Mouse (Mus musculus) ovary, postnatal 10 days (tissue): ENCODE measurements around the gene Ppp2r5c.

Experiments
- DNase-seq: peaks from one replicate; pipeline ENCODE4 v3.0.0; 2022; ENCODE audit warnings: low spot score

Ppp2r5c gene

DNA sequence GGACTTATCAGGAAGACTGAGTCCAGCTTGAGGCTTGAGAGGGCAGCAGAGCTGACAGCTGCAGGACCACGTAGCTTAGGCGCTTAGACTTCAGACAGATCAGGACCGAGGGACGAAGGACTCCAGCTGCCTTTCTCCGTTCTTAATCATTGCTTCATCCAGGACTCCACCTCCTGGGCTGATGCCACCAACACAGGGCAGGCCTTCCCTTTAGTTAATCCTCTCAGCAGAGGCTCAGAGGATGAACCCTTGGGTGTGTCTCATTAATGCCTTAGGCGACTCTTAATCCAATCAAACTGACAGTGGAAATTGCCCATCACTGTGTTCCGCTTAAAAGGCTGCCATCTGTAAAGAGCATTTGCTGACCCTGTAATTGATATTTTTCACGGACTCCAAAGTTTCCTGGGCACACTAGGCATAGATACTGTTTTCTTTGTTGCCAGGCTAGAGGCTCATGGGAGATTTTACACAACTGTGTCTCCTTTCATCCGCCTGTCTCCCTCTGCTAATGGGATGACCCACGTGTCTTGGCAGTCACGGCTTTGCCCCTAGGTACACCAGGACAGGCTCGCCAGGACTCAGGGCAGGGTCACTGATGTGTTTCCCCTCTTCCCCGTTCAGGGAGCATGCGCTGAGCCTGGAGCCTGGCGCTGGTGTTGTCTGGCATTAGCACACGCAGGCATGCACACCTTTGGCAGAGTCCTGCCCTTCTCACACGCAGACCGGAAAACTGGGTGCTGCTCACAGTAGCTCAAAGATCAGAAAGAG is 110.1 kb downstream of the Ppp2r5c start:
- no peak for DNase-seq

DNA sequence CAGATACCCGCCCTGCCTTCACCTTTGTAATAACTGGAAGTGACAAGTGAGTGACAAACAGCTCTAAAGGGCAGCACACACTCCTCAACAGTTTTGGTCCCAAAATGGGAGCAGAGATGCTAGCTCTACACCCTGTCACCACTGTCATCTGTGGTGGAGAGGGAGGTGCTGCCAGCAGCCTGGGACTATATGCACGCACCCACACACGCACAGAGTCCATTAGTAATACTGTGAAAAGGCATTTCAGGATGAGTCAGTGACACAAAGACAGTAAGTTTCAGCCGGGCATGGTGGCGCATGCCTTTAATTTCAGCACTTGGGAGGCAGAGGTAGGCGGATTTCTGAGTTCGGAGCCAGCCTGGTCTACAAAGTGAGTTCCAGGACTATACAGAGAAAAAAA is 111.3 kb downstream of the Ppp2r5c start:
- no peak for DNase-seq

DNA sequence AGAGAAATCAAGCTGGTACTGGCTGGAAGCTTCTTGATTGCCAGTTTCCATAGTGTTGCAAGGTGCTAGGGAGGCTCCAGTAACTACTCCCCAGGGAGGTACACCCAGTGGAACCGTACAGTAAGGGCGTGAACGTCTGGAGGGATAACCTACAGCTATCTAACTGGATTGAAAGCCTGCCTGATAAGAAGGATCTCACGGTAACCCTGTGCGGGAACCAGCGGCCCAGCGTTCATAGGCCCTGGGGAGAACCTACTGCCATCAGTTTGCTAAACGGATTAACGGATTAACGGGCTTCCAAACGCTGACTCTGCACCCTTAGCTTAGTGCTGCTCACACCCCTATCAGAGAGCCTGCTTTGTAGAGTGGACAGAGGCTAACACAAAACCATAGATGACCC is 116.5 kb downstream of the Ppp2r5c start:
- DNase-seq: no peak

DNA sequence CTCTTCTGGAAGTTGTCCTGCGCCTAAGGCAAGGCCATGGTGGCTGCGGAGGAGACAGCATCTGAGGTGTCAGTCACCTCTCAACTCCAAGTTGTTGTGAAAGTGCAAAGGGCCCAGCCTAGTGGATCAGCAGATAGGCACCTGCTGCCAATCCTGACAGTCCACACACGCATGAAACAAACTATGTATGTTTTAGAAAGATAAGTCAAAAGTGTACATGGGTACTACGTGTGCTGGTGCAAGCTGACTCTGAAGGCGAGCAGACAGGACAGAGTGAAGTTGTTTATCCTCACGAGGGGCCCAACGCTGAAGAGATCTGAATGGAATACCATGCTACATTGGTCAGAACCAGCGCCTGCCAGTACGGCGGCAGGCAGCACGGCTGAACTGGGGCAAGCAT is 117.9 kb downstream of the Ppp2r5c start:
- no peak for DNase-seq

DNA sequence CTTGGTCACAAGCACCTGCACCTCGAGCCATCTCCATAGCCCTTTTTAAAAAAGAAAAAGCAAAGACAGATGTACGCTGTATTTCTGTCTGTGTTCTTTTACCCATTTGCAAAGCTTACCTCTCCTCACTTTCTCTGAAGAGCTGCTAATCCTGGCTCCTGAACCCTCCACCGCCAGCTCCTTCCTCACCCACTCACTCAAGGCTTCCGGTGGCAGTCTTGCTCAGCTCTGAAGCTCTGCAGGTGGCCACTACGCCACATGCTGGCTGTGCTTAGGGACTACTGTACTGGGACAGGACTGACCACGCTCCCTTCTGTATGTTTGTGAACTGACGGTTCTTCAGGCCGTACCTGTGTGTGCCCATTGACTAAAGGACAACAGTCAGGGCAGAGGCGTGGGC is 119.4 kb downstream of the Ppp2r5c start:
- no peak for DNase-seq

DNA sequence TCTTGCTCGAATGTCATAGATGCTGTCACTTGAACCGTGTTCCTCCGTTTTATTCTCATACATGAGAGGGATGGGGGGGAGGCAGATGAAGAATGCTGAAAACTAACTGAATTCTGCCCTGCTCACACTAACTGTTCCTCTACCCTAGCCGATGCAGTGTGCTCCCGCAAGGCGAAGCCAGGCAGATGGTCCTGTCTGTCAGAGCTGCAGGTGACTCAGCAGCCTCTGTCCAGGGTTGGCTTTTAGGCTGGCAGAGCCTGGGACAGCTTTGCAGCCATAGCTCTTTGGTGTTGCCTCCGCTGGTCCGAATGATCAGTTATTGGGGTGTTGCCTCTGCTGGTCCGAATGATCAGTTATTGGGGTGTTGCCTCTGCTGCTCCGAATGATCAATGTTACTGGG is 124.1 kb downstream of the Ppp2r5c start:
- DNase-seq: no peak

DNA sequence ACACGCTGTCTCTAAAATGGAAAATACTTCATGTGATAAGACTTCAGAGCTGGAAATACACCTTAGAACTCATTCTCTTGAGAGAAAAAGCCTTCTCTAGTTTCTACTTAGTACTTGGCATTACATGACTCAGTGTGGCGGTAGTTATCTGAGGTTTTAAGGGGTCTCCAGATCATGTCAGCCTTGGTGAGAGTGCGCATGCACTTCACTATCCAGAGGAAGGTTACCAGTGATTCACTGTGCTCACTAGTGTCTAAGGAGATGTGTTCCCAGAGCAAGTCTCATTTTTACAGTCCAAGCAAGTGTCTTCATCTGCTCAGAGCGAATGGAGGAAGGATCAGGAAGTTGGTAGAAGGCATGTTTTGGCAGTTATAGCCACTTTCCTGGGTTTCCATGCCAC is 125.4 kb downstream of the Ppp2r5c start:
- no peak for DNase-seq

DNA sequence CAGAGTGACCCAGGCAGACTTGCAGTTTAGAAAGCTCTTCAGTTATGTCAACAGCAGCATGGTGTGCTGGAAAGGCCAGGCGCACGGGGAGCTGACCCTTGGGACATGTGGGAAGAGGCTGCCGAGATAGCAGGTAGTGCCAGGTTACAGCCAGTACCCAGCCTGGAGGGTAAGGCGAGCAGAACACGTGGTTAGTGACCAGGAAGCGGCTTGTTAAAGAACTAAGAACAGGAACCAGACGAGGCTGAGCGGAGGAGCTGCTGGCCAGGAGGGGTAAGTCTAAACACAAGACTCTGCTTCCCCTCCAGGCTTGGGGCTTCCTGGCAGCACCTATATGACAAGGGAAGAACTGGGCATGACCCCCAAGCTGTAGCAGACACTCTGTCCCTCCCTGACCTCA is 126.7 kb downstream of the Ppp2r5c start:
- DNase-seq: no peak

DNA sequence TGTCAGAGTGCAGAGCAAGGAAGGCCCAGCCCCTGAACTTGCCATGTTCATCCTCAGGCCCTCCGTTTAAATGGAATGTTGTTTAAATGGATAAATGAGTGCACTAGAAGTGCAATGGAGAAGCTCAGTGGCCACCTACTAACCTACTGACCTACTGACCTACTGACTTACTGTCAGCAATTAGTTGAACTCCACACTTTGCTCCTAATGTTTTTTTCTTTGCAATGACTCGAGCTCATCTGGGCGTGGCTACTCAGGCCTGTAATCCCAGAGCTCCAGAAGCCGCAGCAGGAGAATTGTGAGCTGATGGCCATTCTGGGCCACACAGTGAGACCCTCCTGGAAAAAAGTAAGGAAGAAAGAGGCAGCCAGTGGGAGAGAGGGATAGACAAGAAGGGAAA is 129.0 kb downstream of the Ppp2r5c start:
- no peak for DNase-seq

DNA sequence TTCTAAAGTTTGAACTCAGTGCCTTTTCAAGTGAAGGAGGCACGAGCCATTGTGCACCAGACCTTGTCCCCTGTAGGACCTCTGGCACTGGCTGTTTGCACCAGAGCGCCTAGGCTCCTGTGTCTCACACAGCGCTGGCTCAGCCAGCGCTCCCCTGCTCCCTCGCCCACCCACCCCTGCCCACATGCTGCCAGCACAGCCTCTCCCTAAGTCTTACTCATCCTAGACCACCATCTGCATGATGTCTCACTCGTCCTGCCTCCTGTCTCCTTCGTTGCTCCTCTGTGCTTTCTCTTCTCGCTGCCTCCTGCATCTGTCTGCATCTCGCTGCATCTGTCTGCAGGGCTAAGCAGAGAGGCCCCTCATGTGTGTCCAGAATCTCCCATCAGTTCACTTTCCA is 131.4 kb downstream of the Ppp2r5c start:
- no peak for DNase-seq

DNA sequence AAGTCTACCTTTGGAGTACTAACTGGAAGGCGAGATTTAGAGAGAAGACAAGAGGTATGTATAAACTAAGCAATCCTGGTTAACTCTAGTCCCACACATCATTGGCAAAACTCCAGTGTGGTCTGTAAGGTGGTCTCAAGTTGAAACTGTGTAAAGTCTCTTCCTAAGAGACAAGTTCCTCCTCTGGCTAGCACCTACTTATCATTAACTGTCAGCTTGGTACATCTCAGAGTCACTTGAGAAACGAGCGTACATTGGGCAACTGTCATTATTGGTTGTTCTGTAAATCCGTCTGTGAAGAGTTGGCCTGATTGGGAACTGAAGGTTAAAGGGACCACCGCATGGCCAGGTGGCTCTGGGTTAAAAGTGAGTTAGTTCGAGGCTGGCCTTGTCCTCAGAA is 141.7 kb downstream of the Ppp2r5c start:
- no peak for DNase-seq

DNA sequence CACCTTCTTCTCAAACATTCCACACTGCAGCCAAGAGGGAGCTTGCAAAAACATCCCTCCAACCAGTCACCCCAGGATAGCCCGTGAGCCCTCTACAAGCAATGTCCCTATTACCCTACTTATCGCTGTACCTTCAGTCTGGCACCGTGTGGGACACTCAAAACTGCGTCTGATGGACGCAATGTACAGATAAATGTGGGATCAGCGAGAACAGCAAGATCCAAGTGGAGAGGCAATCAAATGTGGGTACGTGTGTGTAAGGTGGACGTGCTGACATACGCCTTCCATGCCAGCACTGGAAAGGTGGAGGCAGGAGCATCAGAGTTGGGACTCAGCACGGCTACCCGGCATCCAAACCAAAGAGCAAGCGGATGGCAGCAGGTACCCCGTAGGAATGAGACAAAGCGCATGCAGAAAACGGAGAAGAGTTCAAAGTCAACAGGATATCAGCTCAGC is 143.9 kb downstream of the Ppp2r5c start:
- DNase-seq: no peak

DNA sequence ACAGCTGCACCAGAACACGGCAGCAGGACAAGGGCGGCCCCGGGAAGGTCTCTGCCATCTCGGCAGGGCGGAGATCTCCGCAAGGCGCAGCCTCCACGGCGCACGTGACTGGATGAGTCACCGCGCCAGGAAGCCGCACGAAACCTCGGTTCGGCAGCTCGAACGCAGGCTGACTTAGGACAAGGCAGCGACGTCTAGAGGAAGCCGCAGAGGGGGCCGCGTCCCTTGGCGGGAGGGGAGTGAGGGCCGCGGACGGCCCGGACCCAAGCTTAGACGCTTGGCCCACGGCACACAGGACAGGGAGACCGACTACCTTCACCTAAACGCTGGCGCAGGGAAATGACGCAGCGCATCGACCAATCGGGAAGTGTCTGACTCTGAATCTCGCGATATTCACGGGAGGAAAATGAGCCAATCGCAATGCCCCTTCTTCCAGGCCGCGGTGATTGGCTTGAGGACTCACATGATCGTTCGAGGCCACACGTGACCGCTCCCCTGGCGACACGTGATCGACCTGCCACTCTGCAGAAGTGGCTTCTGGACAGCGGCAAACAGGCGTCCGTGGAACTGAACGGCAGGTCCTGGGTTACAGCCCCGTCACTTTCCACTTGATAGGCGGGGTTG is 144.5 kb downstream of the Ppp2r5c start:
- peak; percentile 98 for DNase-seq

DNA sequence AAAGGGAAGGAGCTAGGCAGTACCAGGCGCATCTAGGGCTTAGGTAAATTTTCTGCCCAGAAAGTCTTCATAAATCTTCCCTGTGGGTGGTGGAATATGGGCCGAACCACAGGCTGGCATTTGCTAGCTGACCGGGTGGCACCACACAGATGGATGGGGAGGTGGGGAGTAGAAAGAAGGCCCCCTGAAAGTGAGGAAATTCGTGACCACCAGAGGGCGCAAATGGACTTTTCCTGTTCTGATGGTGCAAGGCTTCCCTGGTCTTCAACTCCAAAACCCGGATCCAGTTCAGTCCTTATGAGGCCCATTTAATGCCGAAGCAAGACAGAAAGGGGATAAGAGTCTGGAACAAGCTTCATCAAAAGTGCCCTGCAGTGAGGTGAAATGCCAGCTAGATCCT is 151.6 kb downstream of the Ppp2r5c start:
- no peak for DNase-seq

DNA sequence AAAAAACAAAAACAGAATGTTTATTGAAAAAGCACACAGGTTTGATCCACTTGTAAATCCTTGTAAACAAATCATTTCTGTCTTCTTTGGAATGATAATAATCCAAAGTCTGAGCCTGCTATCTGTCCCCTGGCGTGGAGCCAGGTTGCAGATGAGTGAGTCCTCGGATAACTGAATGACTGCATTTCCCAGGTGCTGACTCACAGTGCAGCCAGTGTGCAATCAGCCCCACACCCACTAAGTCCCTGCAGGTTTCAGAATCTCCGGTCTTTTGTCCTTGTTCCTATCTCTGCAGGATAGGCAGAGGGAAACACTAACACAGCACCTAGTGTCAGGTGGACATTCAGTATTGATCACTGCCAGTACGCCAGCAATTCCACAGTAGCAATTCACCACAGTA is 152.9 kb downstream of the Ppp2r5c start:
- no peak for DNase-seq

DNA sequence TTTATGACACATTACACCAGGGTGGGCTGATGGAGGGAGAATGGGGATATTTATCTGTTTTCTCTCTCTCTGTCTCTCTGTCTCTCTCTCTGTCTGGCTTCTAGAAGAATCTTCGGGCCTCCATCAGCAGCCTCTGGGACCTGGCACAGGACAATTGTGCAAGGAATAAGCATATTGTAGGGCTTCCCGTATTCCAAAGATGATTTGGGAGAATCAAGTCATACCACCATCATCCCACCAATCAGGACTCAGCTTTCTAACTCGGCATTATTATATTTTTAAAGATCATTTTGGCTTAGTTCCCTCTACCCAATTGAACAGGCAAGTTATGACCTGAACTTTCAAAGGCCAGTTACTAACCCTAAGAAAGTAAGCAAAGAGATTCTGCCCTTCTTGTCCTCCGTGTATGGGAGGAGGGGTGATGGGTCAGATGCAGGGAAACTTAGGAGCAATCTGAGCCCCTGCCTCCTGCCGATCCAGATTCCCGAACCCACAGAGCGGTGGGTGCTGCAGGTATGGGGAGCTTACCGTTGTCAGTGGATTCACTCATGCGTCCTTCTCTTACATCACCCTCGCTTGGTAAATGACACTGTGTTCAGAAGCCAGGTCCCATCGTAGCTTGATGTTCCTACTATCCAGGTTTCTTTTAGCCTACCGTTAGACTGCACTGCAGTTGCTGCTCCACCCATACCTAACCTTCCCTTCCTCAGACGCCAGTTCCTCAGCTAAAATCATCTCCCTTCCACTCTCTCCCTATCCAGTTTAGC is 153.5 kb downstream of the Ppp2r5c start:
- DNase-seq: no peak

DNA sequence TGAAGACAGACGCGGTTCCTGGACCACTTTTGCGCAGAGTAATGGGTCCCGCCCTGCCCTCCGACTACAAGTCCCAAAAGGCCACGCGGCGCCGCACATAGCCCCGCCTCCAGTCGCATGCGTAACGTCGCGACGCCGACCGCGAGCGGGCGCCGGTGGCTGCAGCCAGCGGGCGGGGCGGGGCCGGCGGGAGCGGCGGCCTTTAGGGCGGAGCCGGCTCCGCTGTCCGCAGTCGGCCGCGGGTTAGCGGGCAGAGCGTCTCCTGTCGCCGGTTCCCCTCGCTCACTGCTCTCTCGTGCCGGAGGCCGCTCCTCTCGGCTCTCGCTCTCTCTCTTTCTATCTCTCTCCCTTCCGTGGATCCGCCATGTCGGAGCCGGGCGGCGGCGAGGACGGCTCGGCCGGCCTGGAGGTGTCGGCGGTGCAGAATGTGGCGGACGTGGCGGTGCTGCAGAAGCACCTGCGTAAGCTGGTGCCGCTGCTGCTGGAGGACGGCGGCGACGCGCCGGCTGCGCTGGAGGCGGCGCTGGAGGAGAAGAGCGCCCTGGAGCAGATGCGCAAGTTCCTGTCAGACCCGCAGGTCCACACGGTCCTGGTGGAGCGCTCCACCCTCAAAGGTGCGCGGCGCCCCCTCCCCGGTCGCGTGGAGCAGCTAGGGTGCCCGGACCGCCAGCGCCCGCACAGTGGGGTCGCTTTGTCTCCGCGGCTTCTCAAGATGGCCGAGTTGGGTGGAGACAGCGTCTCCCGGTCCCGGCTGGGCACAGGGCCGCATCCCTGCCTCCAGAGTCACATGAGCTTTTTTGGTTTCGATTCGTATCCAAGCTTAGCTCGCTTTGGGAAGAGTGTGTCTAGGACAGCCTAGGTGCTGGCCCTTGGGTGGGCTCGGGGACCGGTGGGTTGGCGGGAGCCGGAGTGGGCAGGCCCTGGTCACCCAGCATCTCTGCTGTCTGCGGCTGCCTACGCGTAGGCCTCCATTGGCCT is 154.6 kb downstream of the Ppp2r5c start, which contains the start of gene Dync1h1:
TSS of gene Dync1h1 (plus strand) at position 212 of the 978 bp plus-strand sequence.
- peak; percentile 67 for DNase-seq

DNA sequence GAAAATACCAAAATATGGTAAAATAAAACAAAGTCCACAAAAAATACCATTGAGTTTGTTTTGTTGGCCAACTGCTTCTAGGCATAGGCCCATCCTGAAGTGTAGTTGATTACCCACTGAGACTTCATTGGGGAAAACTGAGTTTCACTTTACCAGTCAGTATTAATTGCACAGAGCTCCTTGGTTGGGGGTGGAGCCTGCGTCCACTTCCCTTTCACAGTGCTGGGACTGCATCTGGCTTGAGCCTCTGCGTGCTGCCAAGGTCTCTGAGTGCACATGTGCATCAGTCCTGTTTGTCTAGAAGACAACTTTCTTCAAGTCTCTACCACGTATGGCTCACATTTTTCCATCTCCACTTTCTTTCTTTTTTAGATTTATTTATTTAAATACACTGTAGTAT is 159.2 kb downstream of the Ppp2r5c start:
- no peak for DNase-seq

DNA sequence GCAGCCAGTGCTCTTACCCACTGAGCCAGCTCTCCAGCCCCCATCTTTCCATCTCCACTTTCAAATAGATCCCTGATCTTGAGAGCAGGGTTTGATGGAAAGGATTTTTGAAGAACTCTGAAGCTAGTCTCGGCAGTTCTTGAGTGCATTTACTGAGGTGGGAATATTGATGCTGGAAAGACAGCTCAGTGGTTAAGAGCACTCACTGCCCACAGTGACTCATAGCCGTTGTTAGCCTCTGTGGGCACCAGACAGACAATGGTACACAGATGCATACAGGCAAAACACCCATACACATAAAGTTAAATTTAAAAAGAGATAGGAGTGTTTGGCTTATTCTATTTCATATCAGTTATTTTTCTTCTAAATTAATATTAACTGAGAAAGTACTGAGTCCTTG is 159.8 kb downstream of the Ppp2r5c start:
- DNase-seq: no peak

DNA sequence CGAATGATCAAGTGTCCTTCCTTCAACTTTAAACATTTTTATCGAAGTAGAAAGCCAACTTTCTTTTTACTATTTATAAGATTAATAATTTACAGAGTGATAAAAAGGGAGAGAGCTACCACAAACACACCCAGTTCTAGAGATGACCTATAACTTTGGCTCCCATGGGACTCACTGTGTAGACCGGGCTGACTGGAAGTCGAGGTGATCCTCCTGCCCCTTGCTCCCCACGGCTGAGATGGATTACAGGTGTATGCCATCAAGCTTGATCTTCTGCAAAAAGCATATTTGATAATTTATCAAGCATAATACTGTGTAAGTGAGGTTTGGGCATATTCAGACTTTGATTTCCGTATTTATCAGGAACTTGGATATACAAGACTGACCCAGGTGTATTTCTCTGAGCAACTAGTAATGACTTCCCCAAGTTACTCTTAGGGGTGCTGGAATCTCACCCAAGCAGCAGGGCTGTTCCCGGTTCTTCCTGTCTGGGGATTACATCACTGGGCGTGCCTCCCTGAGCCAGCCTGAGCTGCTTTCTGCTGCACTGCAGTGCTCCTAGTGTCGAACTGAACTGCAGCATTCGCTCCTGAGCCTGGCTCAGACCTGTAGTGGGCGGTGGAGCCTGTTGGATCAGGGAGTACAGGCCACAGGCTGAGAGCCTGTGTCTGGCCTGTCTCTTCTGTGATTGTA is 161.7 kb downstream of the Ppp2r5c start:
- DNase-seq: no peak

DNA sequence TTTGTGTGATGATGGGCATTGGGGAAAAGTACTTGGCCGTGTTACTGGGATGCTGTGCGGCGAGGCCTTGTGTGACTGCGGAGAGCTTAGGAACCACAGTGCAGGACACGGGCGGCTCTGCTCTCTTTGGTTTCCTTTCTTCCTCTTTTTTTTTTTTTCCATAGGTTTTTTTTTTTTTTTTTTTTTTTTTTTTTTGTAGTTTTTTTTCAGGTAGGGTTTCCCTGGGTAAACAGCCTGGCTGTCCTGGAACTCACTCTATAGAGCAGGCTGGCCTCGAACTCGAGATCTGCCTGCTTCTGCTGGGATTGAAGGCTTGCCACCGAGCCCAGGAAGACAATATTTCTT is 162.2 kb downstream of the Ppp2r5c start:
- no peak for DNase-seq
